Mouse (Mus musculus) kidney, adult 2 months (tissue): ENCODE data around the gene Tjap1.

Experiments
- CTCF ChIP-seq: fragments of 200-500 bp; conservative IDR thresholded peaks from 2 replicates; pipeline ENCODE4 v1.5.1; 2011; ENCODE audit warnings: low read depth, mild to moderate bottlenecking, control low read depth, low read length, moderate library complexity, mixed read lengths; ENCODE audit not compliant: insufficient read depth, insufficient read length
- POLR2A ChIP-seq: fragments of 200-500 bp; IDR thresholded peaks from one replicate; pipeline ENCODE4 v1.6.1; 2011; ENCODE audit warnings: low read depth, low read length, control low read depth

- no peak for TF ChIP-seq CTCF
- no peak for TF ChIP-seq POLR2A
Observed at GRCm38 (mm10) chr17:46296601-46297000, 13.8 kb upstream of the Tjap1 start.
